Mouse (Mus musculus) lung, postnatal 0 days (tissue): ENCODE measurements at regions not wholly inside any gene's neighbourhood (a gene's known extent, or its start where the extent isn't known, plus 50 kb on each side); places are given as distances from the start of the nearest gene placed in this dataset.

Experiments used
- CTCF ChIP-seq: IDR thresholded peaks from 2 replicates; pipeline ENCODE4 v1.5.1; 2016; ENCODE audit warnings: antibody characterized with exemption, mild to moderate bottlenecking
- EP300 ChIP-seq: IDR thresholded peaks from 2 replicates; pipeline ENCODE4 v1.6.1; 2016; ENCODE audit warnings: antibody characterized with exemption, mild to moderate bottlenecking, control low read depth

DNA sequence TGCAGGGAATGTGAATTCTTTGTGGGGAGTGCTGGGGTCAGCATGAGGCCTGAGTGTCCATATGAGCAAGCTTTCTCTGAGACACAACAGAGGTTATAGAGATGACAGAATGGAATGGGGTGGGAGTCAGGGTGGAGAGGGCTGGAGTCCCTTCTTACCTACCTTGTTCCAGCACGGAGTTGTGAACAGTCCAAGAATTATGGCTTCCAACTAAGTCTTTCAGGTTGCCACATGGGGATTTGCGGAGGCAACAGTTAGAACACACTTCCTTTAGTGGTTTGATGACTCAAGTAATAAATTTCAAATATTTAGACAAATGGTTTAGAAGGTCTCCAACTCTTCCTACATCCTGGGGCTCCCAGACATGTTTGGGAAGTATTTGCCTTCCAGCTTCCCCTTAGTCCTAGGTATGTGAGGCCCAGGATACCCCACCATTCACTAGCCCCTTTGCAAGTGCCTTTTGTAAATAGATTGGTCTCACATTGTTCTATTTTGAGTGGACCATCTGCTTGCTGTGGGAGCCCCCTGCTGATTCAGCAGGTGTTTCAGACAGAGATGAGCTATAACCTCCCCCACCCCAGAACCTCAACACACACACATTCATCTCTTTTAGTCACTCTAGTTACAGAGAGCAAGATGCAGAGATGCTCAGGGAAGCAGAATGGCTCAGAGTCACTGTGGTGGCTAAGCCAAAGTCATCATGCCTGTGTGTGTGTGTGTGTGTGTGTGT, 55.1 kb upstream of the Spon1 start:
- no peak for TF ChIP-seq CTCF
- TF ChIP-seq EP300 = no peak
